Mouse (Mus musculus) hindbrain, postnatal 0 days (tissue): Measurements from ENCODE around the gene Osbpl9. TPM values are rescaled to one million over a fixed set of nuclear protein-coding genes. Genes with fewer than 3 reads are reported as not detected.

Experiments
- ATAC-seq: fragments of 200-750 bp; cut with Nextera tagmentation; 2 replicates; pipeline ENCODE4 v1.8.0; 2017; ENCODE audit warnings: mild to moderate bottlenecking, moderate TSS enrichment, moderate library complexity
- DNase-seq: peaks from one replicate; pipeline ENCODE4 v3.0.0-alpha.2; 2015; ENCODE audit warnings: low spot score
- H3K27ac ChIP-seq: fragments of 300-500 bp; sonication (generic); 2 replicates; pipeline ENCODE4 v1.5.1; 2014; ENCODE audit warnings: mild to moderate bottlenecking
- H3K27me3 ChIP-seq: fragments of 300-500 bp; sonication (generic); 2 replicates; pipeline ENCODE4 v1.6.1; 2014; ENCODE audit warnings: low read length, mixed read lengths; ENCODE audit not compliant: insufficient read depth
- H3K36me3 ChIP-seq: fragments of 300-500 bp; sonication (generic); 2 replicates; pipeline ENCODE4 v1.6.1; 2014; ENCODE audit warnings: low read length, mixed read lengths; ENCODE audit not compliant: insufficient read depth
- H3K4me1 ChIP-seq: fragments of 300-500 bp; sonication (generic); 2 replicates; pipeline ENCODE4 v1.6.1; 2014; ENCODE audit warnings: antibody characterized with exemption, low read length, mixed read lengths; ENCODE audit not compliant: insufficient read depth
- H3K4me2 ChIP-seq: fragments of 300-500 bp; sonication (generic); 2 replicates; pipeline ENCODE4 v1.6.1; 2014; ENCODE audit warnings: low read depth, mild to moderate bottlenecking, low read length, moderate library complexity, mixed read lengths
- H3K4me3 ChIP-seq: fragments of 300-500 bp; sonication (generic); 2 replicates; pipeline ENCODE4 v1.5.1; 2014; ENCODE audit warnings: low read length
- H3K9ac ChIP-seq: fragments of 300-500 bp; sonication (generic); replicated peaks from 2 replicates; pipeline ENCODE4 v1.6.1; 2014; ENCODE audit warnings: mild to moderate bottlenecking, low read length, moderate library complexity, mixed read lengths
- H3K9me3 ChIP-seq: fragments of 300-500 bp; sonication (generic); 2 replicates; pipeline ENCODE4 v1.6.1; 2016; ENCODE audit warnings: low read length, mixed read lengths
- CTCF ChIP-seq: IDR thresholded peaks from 2 replicates; pipeline ENCODE4 v1.5.1; 2016; ENCODE audit warnings: antibody characterized with exemption, control low read depth, low read depth
- WGBS: fragments of 180-500 bp; shearing (Covaris S2); extraction: QIAGEN DNeasy Blood & Tissue Kit; methylation state at CpG from one replicate; pipeline ENCODE4 v1.1.7; 2014; 5-methylcytosine and 5-hydroxymethylcytosine counted together
- polyA plus RNA-seq: library from polyadenylated mRNA; unstranded; fragments of >200 nt; fragmentation: Nextera tagmentation; extraction: Ambion mirVana; gene quantifications from 2 replicates; pipeline ENCODE4 v1.2.1, GENCODE M21; 2015
- total RNA-seq: library from RNA; depleted of rRNA; stranded (reverse); fragments of >200 nt; gene quantifications from 2 replicates; pipeline ENCODE4 v1.2.3, GENCODE M21; 2014

The Osbpl9 gene
- total and polyA plus RNA-seq, 2 experiments from 2014 or later = 59.0 to 59.3 TPM

GRCm38 (mm10) chr4:109116938-109117337, 85.1 kb downstream of the Osbpl9 start:
- Histone ChIP-seq H3K27me3 (no peaks in the 10 kb centered on the region), H3K4me2 (peak overlapping the region; percentile 71), H3K9ac (no peak overlapping the region), H3K4me1 (peaks cover 3% of the 10 kb centered on the region; the same call in 1 of the 2 replicates), H3K36me3 (no peaks in the 10 kb centered on the region), H3K27ac (no peak overlapping the region), H3K9me3 (no peaks in the 10 kb centered on the region), H3K4me3 (peak overlapping the region; percentile 53; the same call in 1 of the 2 replicates)
- TF ChIP-seq CTCF = no peak
- 45% methylated on average over 6 of the region's 6 CpGs for WGBS
- DNase-seq (no peak), ATAC-seq (no peak)

DNA sequence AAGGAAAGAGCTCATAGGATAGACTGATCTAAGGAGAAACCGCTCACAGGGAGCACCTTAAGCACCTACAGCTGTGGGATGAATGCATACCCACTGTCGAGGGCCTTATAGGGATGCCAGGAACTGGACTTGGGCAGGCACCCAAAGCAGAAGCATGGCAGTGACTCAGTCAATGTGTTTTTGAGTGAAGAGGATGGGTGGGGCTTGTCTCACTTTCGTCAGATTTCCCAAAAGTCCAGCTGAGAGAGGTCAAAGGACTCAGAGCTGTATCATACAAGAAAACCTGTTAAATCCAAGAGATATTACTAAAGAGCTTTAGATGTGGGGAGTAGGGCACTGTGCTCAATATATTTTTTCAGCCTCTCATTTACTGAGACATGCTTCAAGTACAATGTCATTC, 85.6 kb downstream of the Osbpl9 start:
- H3K4me3 ChIP-seq = no peak overlapping the region
- H3K9me3 ChIP-seq = no peaks in the 10 kb centered on the region
- no peak for ATAC-seq
- no peak overlapping the region for H3K9ac ChIP-seq
- H3K27me3 ChIP-seq = no peaks in the 10 kb centered on the region
- TF ChIP-seq CTCF = no peak
- peaks cover 3% of the 10 kb centered on the region; the same call in 1 of the 2 replicates for H3K4me1 ChIP-seq
- H3K36me3 ChIP-seq = no peaks in the 10 kb centered on the region
- no peak overlapping the region for H3K27ac ChIP-seq
- no peak overlapping the region for H3K4me2 ChIP-seq
- no peak for DNase-seq
- 59% methylated on average over 3 of the region's 3 CpGs for WGBS

DNA sequence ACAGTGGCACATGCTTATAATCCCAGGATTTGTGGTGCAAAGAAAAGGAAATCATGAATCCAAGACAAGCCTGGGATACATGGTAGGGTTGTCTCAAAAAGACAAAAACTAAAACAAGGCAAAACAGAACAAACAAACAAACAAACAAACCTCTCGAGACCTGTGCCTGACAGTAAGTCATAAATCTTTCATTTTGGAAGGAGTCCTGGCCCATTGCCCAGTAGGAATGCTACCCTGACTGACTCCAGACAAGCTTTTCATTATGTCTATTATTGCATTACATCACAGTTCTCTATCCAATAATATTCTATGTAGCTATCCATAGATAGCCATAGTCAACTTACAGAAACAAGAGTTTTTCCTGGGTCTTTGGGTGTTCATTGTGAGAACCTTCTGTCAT, 86.3 kb downstream of the Osbpl9 start:
- no peak overlapping the region for H3K4me2 ChIP-seq
- TF ChIP-seq CTCF = no peak
- no peaks in the 10 kb centered on the region for H3K9me3 ChIP-seq
- 40% methylated on average over 1 of the region's 1 CpGs for WGBS
- no peak overlapping the region for H3K27ac ChIP-seq
- no peak for DNase-seq
- peaks cover 3% of the 10 kb centered on the region; the same call in 1 of the 2 replicates for H3K4me1 ChIP-seq
- H3K27me3 ChIP-seq = no peaks in the 10 kb centered on the region
- no peak overlapping the region for H3K9ac ChIP-seq
- no peak for ATAC-seq
- H3K36me3 ChIP-seq = no peaks in the 10 kb centered on the region
- no peak overlapping the region for H3K4me3 ChIP-seq

DNA sequence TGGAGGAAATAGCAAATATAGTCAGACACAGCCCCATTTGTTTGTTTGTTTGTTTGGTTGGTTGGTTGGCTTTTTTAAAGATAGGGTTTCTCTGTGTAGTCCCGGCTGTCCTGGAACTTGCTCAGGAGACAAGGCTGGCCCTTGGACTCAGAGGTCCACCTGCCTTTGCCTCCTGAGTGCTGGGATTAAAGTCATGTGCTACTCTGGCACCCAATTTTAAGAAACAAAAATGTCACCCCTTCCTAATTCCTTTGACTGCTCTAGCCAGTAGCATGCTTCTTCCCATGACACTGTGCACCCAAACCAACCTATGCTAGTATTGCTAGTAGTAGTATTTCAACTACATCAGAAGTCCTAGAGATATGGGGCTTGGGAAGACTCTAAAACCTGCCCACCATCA, 87.8 kb downstream of the Osbpl9 start:
- ATAC-seq = no peak

GRCm38 (mm10) chr4:109112915-109113505, 89.1 kb downstream of the Osbpl9 start:
- no peak for ATAC-seq

More for the DNA sequence above, 87.8 kb downstream of the Osbpl9 start:
- H3K4me3 ChIP-seq = no peak overlapping the region
- 97% methylated on average over 1 of the region's 1 CpGs for WGBS
- H3K27me3 ChIP-seq = no peaks in the 10 kb centered on the region
- no peak for DNase-seq
- no peak overlapping the region for H3K4me2 ChIP-seq
- no peaks in the 10 kb centered on the region for H3K9me3 ChIP-seq
- no peak for TF ChIP-seq CTCF
- H3K4me1 ChIP-seq = peaks cover 3% of the 10 kb centered on the region; the same call in 1 of the 2 replicates
- H3K27ac ChIP-seq = no peak overlapping the region
- no peaks in the 10 kb centered on the region for H3K36me3 ChIP-seq
- H3K9ac ChIP-seq = no peak overlapping the region

GRCm38 (mm10) chr4:109110978-109111377, 91.1 kb downstream of the Osbpl9 start:
- 75% methylated on average over 2 of the region's 2 CpGs for WGBS
- ATAC-seq (no peak), DNase-seq (no peak)
- Histone ChIP-seq H3K27me3 (no peaks in the 10 kb centered on the region), H3K27ac (no peak overlapping the region), H3K9me3 (no peaks in the 10 kb centered on the region), H3K4me1 (no peaks in the 10 kb centered on the region), H3K36me3 (no peaks in the 10 kb centered on the region), H3K4me3 (no peak overlapping the region), H3K9ac (no peak overlapping the region), H3K4me2 (no peak overlapping the region)
- no peak for TF ChIP-seq CTCF

More at GRCm38 (mm10) chr4:109112915-109113505, 89.1 kb downstream of the Osbpl9 start:
- 40% methylated on average over 7 of the region's 7 CpGs for WGBS
- Histone ChIP-seq H3K9me3 (no peaks in the 10 kb centered on the region), H3K27ac (no peak overlapping the region), H3K36me3 (no peaks in the 10 kb centered on the region), H3K4me1 (peaks cover 3% of the 10 kb centered on the region; the same call in 1 of the 2 replicates), H3K4me3 (no peak overlapping the region), H3K4me2 (no peak overlapping the region), H3K9ac (no peak overlapping the region), H3K27me3 (no peaks in the 10 kb centered on the region)
- DNase-seq = no peak
- TF ChIP-seq CTCF = no peak

GRCm38 (mm10) chr4:109109686-109110085, 92.4 kb downstream of the Osbpl9 start:
- WGBS = 92% methylated on average over 10 of the region's 10 CpGs

More at GRCm38 (mm10) chr4:109109686-109110085, 92.4 kb downstream of the Osbpl9 start:
- no peak overlapping the region for H3K9ac ChIP-seq
- no peaks in the 10 kb centered on the region for H3K27me3 ChIP-seq
- no peaks in the 10 kb centered on the region for H3K36me3 ChIP-seq
- H3K4me1 ChIP-seq = no peaks in the 10 kb centered on the region
- TF ChIP-seq CTCF = no peak
- H3K9me3 ChIP-seq = no peaks in the 10 kb centered on the region
- DNase-seq = no peak
- no peak overlapping the region for H3K4me3 ChIP-seq
- no peak overlapping the region for H3K4me2 ChIP-seq
- no peak overlapping the region for H3K27ac ChIP-seq
- no peak for ATAC-seq
